Mouse (Mus musculus) brown adipose tissue, adult 24 weeks (tissue): ENCODE data around the gene Cadps2. TPM values are rescaled to one million over a fixed set of nuclear protein-coding genes. Genes with fewer than 3 reads are reported as not detected.

Experiments
- H3K27ac ChIP-seq: fragments of 200-500 bp; replicated peaks from 2 replicates; pipeline ENCODE4 v1.5.1; 2012; ENCODE audit warnings: low read depth, mild to moderate bottlenecking, low read length
- H3K4me1 ChIP-seq: fragments of 200-500 bp; 2 replicates; pipeline ENCODE4 v1.6.1; 2012; ENCODE audit warnings: low read length, mixed read lengths; ENCODE audit not compliant: control insufficient read depth, insufficient read depth, insufficient read length
- H3K4me3 ChIP-seq: fragments of 200-500 bp; 2 replicates; pipeline ENCODE4 v1.5.1; 2012; ENCODE audit warnings: low read depth, mild to moderate bottlenecking, low read length, moderate library complexity; ENCODE audit not compliant: insufficient read depth
- polyA plus RNA-seq: library from polyadenylated mRNA; stranded (reverse); fragments of >200 nt; gene quantifications from 2 replicates; pipeline ENCODE4 v1.2.4, GENCODE M21; 2012; ENCODE audit not compliant: missing spikeins, insufficient read depth, insufficient read length

Gene Cadps2
- polyA plus RNA-seq, 1 experiment = 1.1 TPM

- no peak overlapping the region for H3K4me3 ChIP-seq
- no peaks in the 10 kb centered on the region for H3K4me1 ChIP-seq
- no peak overlapping the region for H3K27ac ChIP-seq
These were observed 138.3 kb downstream of the Cadps2 start for GRCm38 (mm10) chr6:23700879-23701278.

GRCm38 (mm10) chr6:23678172-23678571 is 161.0 kb downstream of the Cadps2 start:
- Histone ChIP-seq H3K4me3 (no peak overlapping the region), H3K4me1 (no peaks in the 10 kb centered on the region), H3K27ac (no peak overlapping the region)

GRCm38 (mm10) chr6:23655036-23655435 is 184.2 kb downstream of the Cadps2 start, which contains the start of gene Rnf148:
TSS of gene Rnf148 (minus strand) at chr6:23655136.
- Histone ChIP-seq H3K4me3 (no peak within 1 kb of the TSS), H3K4me1 (no peaks in the 10 kb centered on the region), H3K27ac (no peak within 1 kb of the TSS)

GRCm38 (mm10) chr6:23650205-23650604 is 189.0 kb downstream of the Cadps2 start, which contains the start of gene Rnf133:
TSS of gene Rnf133 (minus strand) at chr6:23650305.
- Histone ChIP-seq H3K4me1 (no peaks in the 10 kb centered on the region; the same call in 1 of the 2 replicates), H3K4me3 (no peak within 1 kb of the TSS), H3K27ac (no peak within 1 kb of the TSS)

- Histone ChIP-seq H3K27ac (no peak overlapping the region), H3K4me1 (no peaks in the 10 kb centered on the region; the same call in 1 of the 2 replicates), H3K4me3 (no peak overlapping the region)
These were observed 190.5 kb downstream of the Cadps2 start for GRCm38 (mm10) chr6:23648732-23649131.

GRCm38 (mm10) chr6:23647627-23648247 is 191.5 kb downstream of the Cadps2 start:
- Histone ChIP-seq H3K4me1 (no peaks in the 10 kb centered on the region; the same call in 1 of the 2 replicates), H3K27ac (no peak overlapping the region), H3K4me3 (no peak overlapping the region)

- no peaks in the 10 kb centered on the region; the same call in 1 of the 2 replicates for H3K4me1 ChIP-seq
- H3K4me3 ChIP-seq = no peak overlapping the region
- no peak overlapping the region for H3K27ac ChIP-seq
These were observed 202.1 kb downstream of the Cadps2 start for GRCm38 (mm10) chr6:23637081-23637480.

- no peak overlapping the region for H3K27ac ChIP-seq
- no peak overlapping the region for H3K4me3 ChIP-seq
- H3K4me1 ChIP-seq = no peaks in the 10 kb centered on the region
These were observed 204.0 kb downstream of the Cadps2 start for GRCm38 (mm10) chr6:23635208-23635607.

GRCm38 (mm10) chr6:23634016-23634415 is 205.2 kb downstream of the Cadps2 start:
- H3K4me1 ChIP-seq = no peaks in the 10 kb centered on the region
- no peak overlapping the region for H3K4me3 ChIP-seq
- H3K27ac ChIP-seq = no peak overlapping the region

GRCm38 (mm10) chr6:23630465-23630864 is 208.8 kb downstream of the Cadps2 start:
- H3K4me3 ChIP-seq = no peak overlapping the region
- no peaks in the 10 kb centered on the region for H3K4me1 ChIP-seq
- no peak overlapping the region for H3K27ac ChIP-seq

- no peaks in the 10 kb centered on the region for H3K4me1 ChIP-seq
- no peak overlapping the region for H3K27ac ChIP-seq
- no peak overlapping the region for H3K4me3 ChIP-seq
These were observed 264.1 kb downstream of the Cadps2 start for GRCm38 (mm10) chr6:23575102-23575501.

GRCm38 (mm10) chr6:23573750-23574149 is 265.5 kb downstream of the Cadps2 start:
- H3K4me1 ChIP-seq = no peaks in the 10 kb centered on the region
- no peak overlapping the region for H3K4me3 ChIP-seq
- H3K27ac ChIP-seq = no peak overlapping the region

GRCm38 (mm10) chr6:23572401-23572800 is 266.8 kb downstream of the Cadps2 start:
- no peak overlapping the region for H3K4me3 ChIP-seq
- H3K27ac ChIP-seq = no peak overlapping the region
- H3K4me1 ChIP-seq = no peaks in the 10 kb centered on the region

- Histone ChIP-seq H3K4me1 (no peaks in the 10 kb centered on the region), H3K4me3 (no peak overlapping the region), H3K27ac (no peak overlapping the region)
These were observed 269.5 kb downstream of the Cadps2 start for GRCm38 (mm10) chr6:23569686-23570085.

GRCm38 (mm10) chr6:23568688-23569087 is 270.5 kb downstream of the Cadps2 start:
- H3K4me3 ChIP-seq = no peak overlapping the region
- H3K4me1 ChIP-seq = no peaks in the 10 kb centered on the region
- H3K27ac ChIP-seq = no peak overlapping the region

GRCm38 (mm10) chr6:23567651-23568050 is 271.6 kb downstream of the Cadps2 start:
- Histone ChIP-seq H3K4me3 (no peak overlapping the region), H3K27ac (no peak overlapping the region), H3K4me1 (no peaks in the 10 kb centered on the region)
